Mouse (Mus musculus) lung, embryonic 15.5 days (tissue): ENCODE data around the gene Jph3. TPM values are rescaled to one million over a fixed set of nuclear protein-coding genes. Genes with fewer than 3 reads are reported as not detected.

Source experiments
- ATAC-seq: fragments of 200-750 bp; cut with Nextera tagmentation; 2 replicates; pipeline ENCODE4 v1.8.0; 2017; ENCODE audit warnings: moderate number of reproducible peaks, borderline replicate concordance; ENCODE audit not compliant: low FRiP score, low TSS enrichment; ENCODE audit errors: extremely low read depth
- H3K27ac ChIP-seq: fragments of 300-500 bp; sonication (generic); 2 replicates; pipeline ENCODE4 v1.5.1; 2015; ENCODE audit warnings: moderate library complexity, mild to moderate bottlenecking, inconsistent platforms
- H3K27me3 ChIP-seq: fragments of 300-500 bp; sonication (generic); 2 replicates; pipeline ENCODE4 v1.6.1; 2015; ENCODE audit warnings: inconsistent platforms
- H3K36me3 ChIP-seq: fragments of 300-500 bp; sonication (generic); 2 replicates; pipeline ENCODE4 v1.6.1; 2015; ENCODE audit warnings: inconsistent platforms
- H3K4me1 ChIP-seq: fragments of 300-500 bp; sonication (generic); 2 replicates; pipeline ENCODE4 v1.6.1; 2015; ENCODE audit warnings: inconsistent platforms
- H3K4me2 ChIP-seq: fragments of 300-500 bp; sonication (generic); 2 replicates; pipeline ENCODE4 v1.6.1; 2015; ENCODE audit warnings: inconsistent platforms, mild to moderate bottlenecking, moderate library complexity
- H3K4me3 ChIP-seq: fragments of 300-500 bp; sonication (generic); 2 replicates; pipeline ENCODE4 v1.5.1; 2015; ENCODE audit warnings: mild to moderate bottlenecking, inconsistent platforms
- H3K9ac ChIP-seq: fragments of 300-500 bp; sonication (generic); 2 replicates; pipeline ENCODE4 v1.6.1; 2015; ENCODE audit warnings: inconsistent platforms
- H3K9me3 ChIP-seq: fragments of 300-500 bp; sonication (generic); 2 replicates; pipeline ENCODE4 v1.6.1; 2016; ENCODE audit warnings: inconsistent platforms
- WGBS: fragments of 180-500 bp; shearing (Covaris S2); methylation state at CpG from one replicate; pipeline ENCODE4 v1.1.7; 2015; 5-methylcytosine and 5-hydroxymethylcytosine counted together
- polyA plus RNA-seq: library from polyadenylated mRNA; unstranded; fragments of >200 nt; fragmentation: Nextera tagmentation; extraction: Ambion mirVana; gene quantifications from 2 replicates; pipeline ENCODE4 v1.2.1, GENCODE M21; 2015

Jph3 gene
- polyA plus RNA-seq, 1 experiment from 2014 or later: 0.86 TPM

- 82% methylated on average over 2 of the region's 2 CpGs for WGBS
- H3K27ac ChIP-seq: no peak overlapping the region
- no peak overlapping the region for H3K9ac ChIP-seq
- no peaks in the 10 kb centered on the region for H3K9me3 ChIP-seq
- H3K36me3 ChIP-seq: no peaks in the 10 kb centered on the region
- no peak overlapping the region for H3K4me2 ChIP-seq
- H3K27me3 ChIP-seq: no peaks in the 10 kb centered on the region
- H3K4me3 ChIP-seq: no peak overlapping the region
- ATAC-seq: no peak
- peaks cover 12% of the 10 kb centered on the region for H3K4me1 ChIP-seq
Measured at GRCm38 (mm10) chr8:121699936-121700335, 29.5 kb upstream of the Jph3 start.

DNA sequence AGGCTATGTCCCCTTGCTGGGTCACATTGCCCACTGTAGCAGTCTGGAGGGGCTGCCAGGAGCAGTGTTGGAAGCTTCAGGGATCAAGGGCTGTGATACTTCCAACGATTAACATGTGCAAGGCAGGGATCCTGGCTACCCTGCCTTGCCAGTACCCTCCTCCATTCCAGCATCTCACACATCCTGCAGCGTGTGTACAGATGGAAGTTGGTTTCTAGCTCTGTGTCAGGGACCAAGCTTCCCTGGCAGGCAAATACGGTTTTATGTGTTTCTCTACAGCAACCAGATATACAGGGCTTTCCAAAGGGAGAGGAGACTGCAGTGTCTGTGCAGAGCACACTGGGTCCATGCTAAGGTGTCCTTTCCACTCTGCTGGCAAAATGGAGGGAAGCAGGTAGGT is 24.2 kb upstream of the Jph3 start:
- H3K9ac ChIP-seq: no peak overlapping the region
- H3K4me1 ChIP-seq: no peaks in the 10 kb centered on the region
- no peak overlapping the region for H3K4me3 ChIP-seq
- ATAC-seq: no peak
- H3K27me3 ChIP-seq: no peaks in the 10 kb centered on the region; the same call in 1 of the 2 replicates
- H3K27ac ChIP-seq: no peak overlapping the region
- 54% methylated on average over 3 of the region's 3 CpGs for WGBS
- H3K36me3 ChIP-seq: no peaks in the 10 kb centered on the region
- no peaks in the 10 kb centered on the region for H3K9me3 ChIP-seq
- H3K4me2 ChIP-seq: no peak overlapping the region

DNA sequence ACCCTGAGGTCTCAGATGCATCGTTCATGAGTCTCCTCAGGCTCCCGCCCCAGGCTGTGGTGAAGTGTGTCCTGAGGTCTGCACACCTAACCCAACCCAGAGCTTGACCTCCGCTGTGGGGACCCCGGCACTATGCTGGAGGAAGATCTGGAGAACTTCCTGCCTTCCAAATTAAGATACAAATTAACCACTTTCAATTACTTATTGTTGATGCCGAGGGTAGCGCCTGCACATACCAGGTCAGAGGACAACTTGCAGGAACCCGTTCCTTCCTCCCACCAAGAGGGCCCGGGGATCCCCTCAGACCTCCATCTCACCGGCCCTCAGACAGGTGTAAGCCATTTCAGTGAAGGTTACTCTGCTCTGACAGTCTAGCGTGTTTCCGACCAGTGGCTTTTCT is 22.5 kb upstream of the Jph3 start:
- no peaks in the 10 kb centered on the region for H3K4me1 ChIP-seq
- no peak overlapping the region for H3K27ac ChIP-seq
- WGBS: 72% methylated on average over 11 of the region's 11 CpGs
- no peak for ATAC-seq
- no peaks in the 10 kb centered on the region for H3K9me3 ChIP-seq
- no peaks in the 10 kb centered on the region for H3K36me3 ChIP-seq
- H3K27me3 ChIP-seq: no peaks in the 10 kb centered on the region; the same call in 1 of the 2 replicates
- no peak overlapping the region for H3K9ac ChIP-seq
- no peak overlapping the region for H3K4me2 ChIP-seq
- no peak overlapping the region for H3K4me3 ChIP-seq

DNA sequence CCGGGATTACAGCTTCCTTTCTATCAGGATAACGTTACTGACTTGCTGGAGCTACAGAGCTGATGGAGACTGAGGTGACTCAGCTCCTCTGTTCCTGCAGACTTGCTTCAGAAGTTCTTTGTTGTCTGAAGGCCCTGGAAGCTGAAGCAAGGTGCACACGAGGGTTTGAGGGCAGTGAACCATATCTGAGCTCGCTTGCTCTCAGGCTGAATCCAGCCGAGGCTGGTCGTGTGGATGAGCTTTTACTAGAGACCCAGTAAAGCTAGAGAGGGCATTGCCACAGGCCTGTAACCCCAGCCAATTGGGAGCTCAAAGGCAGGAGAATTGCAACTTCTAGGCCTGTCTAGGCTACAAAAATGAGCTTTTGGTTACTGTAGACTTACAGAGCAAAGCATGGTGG is 21.0 kb upstream of the Jph3 start:
- H3K27me3 ChIP-seq: no peaks in the 10 kb centered on the region; the same call in 1 of the 2 replicates
- no peak overlapping the region for H3K4me2 ChIP-seq
- no peaks in the 10 kb centered on the region for H3K4me1 ChIP-seq
- H3K9ac ChIP-seq: no peak overlapping the region
- H3K9me3 ChIP-seq: no peaks in the 10 kb centered on the region
- WGBS: 54% methylated on average over 6 of the region's 6 CpGs
- H3K36me3 ChIP-seq: no peaks in the 10 kb centered on the region
- ATAC-seq: no peak
- H3K4me3 ChIP-seq: no peak overlapping the region
- H3K27ac ChIP-seq: no peak overlapping the region

- Histone ChIP-seq H3K36me3 (no peaks in the 10 kb centered on the region), H3K4me1 (0 out of 2 replicates have a peak, but pooled peaks cover 3% of the 10 kb centered on the region), H3K27ac (no peak overlapping the region), H3K9me3 (no peaks in the 10 kb centered on the region), H3K4me3 (no peak overlapping the region), H3K4me2 (no peak overlapping the region; the same call in 1 of the 2 replicates), H3K9ac (no peak overlapping the region), H3K27me3 (peaks cover 18% of the 10 kb centered on the region)
- WGBS: 33% methylated on average over 14 of the region's 14 CpGs
- no peak for ATAC-seq
Measured at GRCm38 (mm10) chr8:121717502-121717901, 11.9 kb upstream of the Jph3 start.

DNA sequence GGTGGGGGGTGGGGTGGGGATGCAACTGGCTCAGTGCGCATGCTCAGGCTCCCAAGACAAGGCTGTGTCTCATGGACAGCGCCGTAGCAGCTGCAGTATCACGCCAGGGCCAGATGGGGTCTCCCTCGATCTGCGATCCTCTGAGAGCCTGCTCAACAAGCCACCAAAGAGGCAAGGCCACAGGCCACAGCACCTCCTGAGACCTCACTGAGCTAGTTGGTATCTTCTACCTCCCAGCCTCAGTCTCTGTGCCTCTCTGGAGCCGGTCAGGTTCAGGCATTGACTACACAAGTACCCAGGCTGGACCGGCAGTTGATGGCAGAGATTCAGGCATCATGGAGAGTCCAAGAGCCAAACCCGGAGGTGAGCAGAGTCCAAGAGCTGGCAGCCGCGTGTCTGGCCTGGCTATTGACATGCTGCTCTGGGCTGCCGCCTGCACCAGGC is 11.4 kb upstream of the Jph3 start:
- 0 out of 2 replicates have a peak, but pooled peaks cover 3% of the 10 kb centered on the region for H3K4me1 ChIP-seq
- H3K36me3 ChIP-seq: no peaks in the 10 kb centered on the region
- no peaks in the 10 kb centered on the region for H3K9me3 ChIP-seq
- 24% methylated on average over 12 of the region's 12 CpGs for WGBS
- H3K9ac ChIP-seq: no peak overlapping the region
- no peak overlapping the region for H3K27ac ChIP-seq
- H3K4me3 ChIP-seq: no peak overlapping the region
- H3K27me3 ChIP-seq: peaks cover 18% of the 10 kb centered on the region
- peak; percentile 84 for ATAC-seq
- H3K4me2 ChIP-seq: no peak overlapping the region; the same call in 1 of the 2 replicates

- H3K9me3 ChIP-seq: no peaks in the 10 kb centered on the region
- H3K4me3 ChIP-seq: no peak overlapping the region
- peaks cover 18% of the 10 kb centered on the region for H3K27me3 ChIP-seq
- no peaks in the 10 kb centered on the region for H3K36me3 ChIP-seq
- no peak overlapping the region for H3K4me2 ChIP-seq
- ATAC-seq: no peak
- WGBS: 50% methylated on average over 6 of the region's 6 CpGs
- no peak overlapping the region for H3K9ac ChIP-seq
- no peak overlapping the region for H3K27ac ChIP-seq
- H3K4me1 ChIP-seq: 0 out of 2 replicates have a peak, but pooled peaks cover 3% of the 10 kb centered on the region
Measured at GRCm38 (mm10) chr8:121718925-121719324, 10.5 kb upstream of the Jph3 start.

- Histone ChIP-seq H3K27me3 (peaks cover 7% of the 10 kb centered on the region), H3K9ac (no peak overlapping the region), H3K9me3 (no peaks in the 10 kb centered on the region), H3K4me3 (no peak overlapping the region), H3K36me3 (no peaks in the 10 kb centered on the region), H3K27ac (no peak overlapping the region), H3K4me1 (0 out of 2 replicates have a peak, but pooled peaks cover 3% of the 10 kb centered on the region), H3K4me2 (no peak overlapping the region)
- ATAC-seq: no peak
- WGBS: 44% methylated on average over 6 of the region's 6 CpGs
Measured at GRCm38 (mm10) chr8:121721072-121721471, 8.4 kb upstream of the Jph3 start.

- Histone ChIP-seq H3K9ac (no peak overlapping the region), H3K27me3 (peaks cover 21% of the 10 kb centered on the region), H3K4me1 (no peaks in the 10 kb centered on the region), H3K9me3 (no peaks in the 10 kb centered on the region), H3K36me3 (no peaks in the 10 kb centered on the region), H3K4me3 (no peak overlapping the region), H3K27ac (no peak overlapping the region), H3K4me2 (no peak overlapping the region)
- WGBS: 55% methylated on average over 11 of the region's 12 CpGs
- ATAC-seq: no peak
Measured at GRCm38 (mm10) chr8:121723846-121724245, 5.6 kb upstream of the Jph3 start.

GRCm38 (mm10) chr8:121727164-121727563 is 2.3 kb upstream of the Jph3 start:
- H3K36me3 ChIP-seq: no peaks in the 10 kb centered on the region
- H3K4me3 ChIP-seq: no peak overlapping the region
- H3K27me3 ChIP-seq: peaks cover 50% of the 10 kb centered on the region
- H3K9me3 ChIP-seq: no peaks in the 10 kb centered on the region
- H3K4me1 ChIP-seq: peaks cover 6% of the 10 kb centered on the region
- no peak overlapping the region for H3K27ac ChIP-seq
- H3K9ac ChIP-seq: no peak overlapping the region
- WGBS: 58% methylated on average over 3 of the region's 3 CpGs
- H3K4me2 ChIP-seq: no peak overlapping the region
- ATAC-seq: no peak

DNA sequence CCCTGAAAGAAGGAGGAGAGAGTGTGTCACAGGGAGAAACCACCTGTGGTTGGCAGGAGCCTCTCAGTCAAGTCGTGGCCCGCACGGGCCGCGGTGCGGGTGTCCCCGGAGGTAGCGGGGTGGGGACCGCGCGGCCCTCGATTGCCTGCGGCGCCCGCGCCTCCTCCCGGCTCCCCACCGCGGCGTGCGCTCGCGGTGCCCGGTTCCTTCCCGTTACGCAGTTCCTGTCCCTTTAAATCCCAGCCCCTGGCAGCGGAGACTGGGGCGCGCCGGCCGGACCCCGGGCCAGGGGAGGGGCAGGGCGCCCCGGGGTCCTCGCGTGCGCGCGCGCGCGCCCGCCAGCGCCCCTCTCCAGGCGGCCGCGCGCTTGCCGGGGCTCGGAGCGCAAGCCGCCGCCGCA is 331 bp downstream of the Jph3 start:
- Histone ChIP-seq H3K27me3 (peaks cover 73% of the 10 kb centered on the region), H3K9ac (no peak overlapping the region)

GRCm38 (mm10) chr8:121730170-121730569 is 747 bp downstream of the Jph3 start:
- no peak overlapping the region for H3K27ac ChIP-seq
- peaks cover 6% of the 10 kb centered on the region for H3K4me1 ChIP-seq
- H3K27me3 ChIP-seq: peaks cover 73% of the 10 kb centered on the region
- H3K36me3 ChIP-seq: no peaks in the 10 kb centered on the region
- H3K4me3 ChIP-seq: peak overlapping the region; percentile 44
- no peak for ATAC-seq
- peak overlapping the region; percentile 82 for H3K4me2 ChIP-seq
- WGBS: 0% methylated on average over 20 of the region's 60 CpGs
- no peak overlapping the region for H3K9ac ChIP-seq
- no peaks in the 10 kb centered on the region for H3K9me3 ChIP-seq

More for the DNA sequence above, 331 bp downstream of the Jph3 start:
- Histone ChIP-seq H3K4me2 (peak overlapping the region; percentile 82), H3K36me3 (no peaks in the 10 kb centered on the region), H3K4me1 (peaks cover 6% of the 10 kb centered on the region), H3K9me3 (no peaks in the 10 kb centered on the region), H3K27ac (no peak overlapping the region), H3K4me3 (peak overlapping the region; percentile 44)
- no peak for ATAC-seq
- under 1% methylated on average over 29 of the region's 54 CpGs for WGBS

DNA sequence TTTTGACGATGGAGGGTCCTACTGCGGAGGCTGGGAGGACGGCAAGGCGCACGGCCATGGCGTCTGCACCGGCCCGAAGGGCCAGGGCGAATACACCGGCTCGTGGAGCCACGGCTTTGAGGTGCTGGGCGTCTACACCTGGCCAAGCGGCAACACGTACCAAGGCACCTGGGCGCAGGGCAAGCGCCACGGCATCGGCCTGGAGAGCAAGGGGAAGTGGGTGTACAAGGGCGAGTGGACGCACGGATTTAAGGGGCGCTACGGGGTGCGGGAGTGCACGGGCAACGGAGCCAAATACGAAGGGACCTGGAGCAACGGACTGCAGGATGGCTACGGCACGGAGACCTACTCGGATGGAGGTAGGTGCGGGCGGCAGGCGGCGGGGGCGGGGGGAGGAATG is 1.2 kb downstream of the Jph3 start:
- Histone ChIP-seq H3K27ac (no peak overlapping the region), H3K36me3 (no peaks in the 10 kb centered on the region), H3K9ac (no peak overlapping the region), H3K4me2 (peak overlapping the region; percentile 82), H3K27me3 (peaks cover 73% of the 10 kb centered on the region), H3K4me1 (peaks cover 6% of the 10 kb centered on the region), H3K9me3 (no peaks in the 10 kb centered on the region), H3K4me3 (peak overlapping the region; percentile 44)
- no peak for ATAC-seq
- WGBS: 1% methylated on average over 37 of the region's 37 CpGs
